Mouse (Mus musculus): ENCODE measurements at regions not wholly inside any gene's neighbourhood (a gene's known extent, or its start where the extent isn't known, plus 50 kb on each side); places are given as distances from the start of the nearest gene placed in this dataset.

DNA sequence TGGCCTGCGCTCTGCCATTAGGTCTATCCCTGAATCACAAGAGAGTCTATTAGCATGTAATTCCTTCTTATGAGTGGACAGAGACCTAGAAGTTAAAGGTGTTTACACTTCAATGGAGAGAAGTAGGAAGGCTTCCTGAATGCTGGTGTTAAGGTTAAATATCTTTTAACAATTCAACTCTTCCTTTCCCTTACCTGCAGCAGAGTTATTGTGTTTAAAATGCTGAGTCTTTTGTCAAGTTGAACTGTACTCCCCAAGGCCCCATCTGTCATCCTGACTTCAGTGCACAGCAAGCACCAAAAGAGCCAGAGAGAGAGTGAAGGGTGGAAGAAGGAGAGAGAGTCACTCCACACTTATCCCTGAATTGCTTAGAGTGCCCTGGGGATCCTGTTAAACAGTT, 451.6 kb downstream of the Psat1 start:
- no peak for DNase-seq (ENCODE audit: low spot score in 2 of 2)

DNA sequence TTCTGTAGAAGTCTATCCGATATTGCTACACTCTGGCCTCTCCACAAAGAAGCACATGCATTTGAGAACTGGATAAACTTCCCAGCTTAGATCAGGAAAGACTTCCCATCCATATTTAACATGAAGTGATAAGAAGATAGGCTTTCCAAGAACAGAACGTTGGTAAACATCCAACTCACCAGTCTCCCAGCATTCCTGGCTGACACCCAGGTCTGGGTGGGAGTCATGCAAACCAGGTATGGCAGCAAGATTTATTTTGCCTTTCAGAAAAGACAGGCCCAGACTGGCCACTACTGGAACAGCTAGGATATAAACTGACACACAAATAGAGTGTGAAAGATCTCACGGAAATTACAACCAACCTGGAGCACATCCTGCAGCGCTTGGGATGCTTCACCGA, 459.6 kb downstream of the Psat1 start:
- no peak for DNase-seq (ENCODE audit: low spot score in 2 of 2)

DNA sequence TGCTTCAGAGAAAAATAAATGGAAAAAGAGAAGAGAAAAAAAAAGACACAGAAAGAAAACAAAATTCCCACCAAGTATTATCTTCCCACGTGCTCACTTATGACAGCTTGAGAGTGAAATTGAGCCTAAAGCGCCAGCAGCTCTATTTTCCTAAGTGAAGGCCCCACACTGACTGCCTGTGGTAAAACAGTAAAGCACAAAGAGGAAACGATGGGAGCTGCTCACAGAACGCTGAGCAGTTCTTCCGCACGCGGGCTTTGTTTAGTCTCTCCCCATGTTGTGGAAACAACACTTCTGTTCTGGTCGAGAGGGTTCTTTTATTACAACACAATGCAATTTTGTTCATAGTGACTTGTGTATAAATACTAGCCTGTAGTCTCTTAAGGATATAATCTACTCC, 465.5 kb downstream of the Psat1 start:
- no peak for DNase-seq (ENCODE audit: low spot score in 2 of 2)

DNA sequence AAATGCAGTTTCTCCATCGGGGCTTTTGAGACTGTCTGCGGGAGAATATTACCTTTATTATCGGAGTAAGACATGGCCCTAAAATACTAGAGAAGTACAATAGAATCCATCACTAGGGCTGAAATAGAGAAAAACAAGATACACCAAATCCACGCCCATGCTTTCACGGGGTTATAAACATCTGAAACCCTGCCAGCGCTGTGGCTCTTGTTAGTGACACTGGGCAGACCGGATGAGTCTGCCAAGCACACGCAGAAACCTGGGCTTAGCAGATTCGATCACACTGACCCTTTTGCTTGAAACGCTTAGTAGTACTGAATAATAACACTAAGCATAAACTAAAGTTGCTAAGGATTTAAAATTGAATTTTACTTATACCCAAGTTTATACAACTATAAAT, 477.6 kb downstream of the Psat1 start:
- DNase-seq (ENCODE audit: low spot score in 2 of 2) = no peak

GRCm38 (mm10) chr19:15466713-15467112, 480.4 kb downstream of the Psat1 start:
- no peak for DNase-seq (ENCODE audit: low spot score in 2 of 2)

- no peak for DNase-seq (ENCODE audit: low spot score in 2 of 2)
Measured at GRCm38 (mm10) chr19:15465063-15465760, 481.9 kb downstream of the Psat1 start.

GRCm38 (mm10) chr19:15457793-15458192, 489.3 kb downstream of the Psat1 start:
- DNase-seq (ENCODE audit: low spot score in 2 of 2) = no peak

DNA sequence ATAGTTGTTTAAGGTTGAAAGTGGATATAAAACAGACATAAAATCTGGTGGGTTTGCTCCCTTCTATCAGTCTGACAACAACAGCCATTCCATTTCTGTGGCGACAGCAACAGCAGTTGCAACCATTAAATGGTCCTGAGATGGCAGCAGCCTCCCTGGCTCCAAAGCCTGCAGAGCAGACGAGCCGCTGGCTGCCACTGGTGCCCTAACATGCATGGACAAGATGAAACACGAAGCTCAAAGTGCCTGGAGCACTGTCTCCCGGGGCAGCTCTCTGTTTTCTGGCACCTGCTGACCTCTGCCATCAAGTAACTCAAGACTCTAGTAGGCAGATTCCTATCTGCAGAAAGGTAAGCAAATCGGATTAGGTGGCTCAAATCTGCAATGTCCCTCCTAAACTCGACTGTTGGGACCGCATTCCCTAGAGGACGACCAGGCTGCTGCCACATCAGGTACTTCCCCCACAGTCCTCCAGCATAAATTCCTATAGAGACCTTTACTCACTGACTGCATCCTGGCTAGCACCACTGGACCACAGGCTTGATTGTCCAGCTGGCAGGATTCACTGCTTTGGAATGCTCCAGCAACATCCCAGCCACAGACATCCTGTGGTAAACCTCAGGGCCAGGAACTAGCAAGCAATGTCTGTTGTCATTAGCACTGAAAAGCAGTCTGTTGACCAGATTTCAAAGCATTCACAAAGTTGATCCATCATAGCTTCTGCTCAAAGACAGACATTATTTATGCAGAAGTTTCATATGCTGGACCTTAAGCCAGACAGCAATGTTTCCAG, 490.0 kb downstream of the Psat1 start:
- no peak for DNase-seq (ENCODE audit: low spot score in 2 of 2)

- no peak for DNase-seq (ENCODE audit: low spot score in 2 of 2)
Measured at GRCm38 (mm10) chr19:15448989-15449388, 498.1 kb downstream of the Psat1 start.

DNA sequence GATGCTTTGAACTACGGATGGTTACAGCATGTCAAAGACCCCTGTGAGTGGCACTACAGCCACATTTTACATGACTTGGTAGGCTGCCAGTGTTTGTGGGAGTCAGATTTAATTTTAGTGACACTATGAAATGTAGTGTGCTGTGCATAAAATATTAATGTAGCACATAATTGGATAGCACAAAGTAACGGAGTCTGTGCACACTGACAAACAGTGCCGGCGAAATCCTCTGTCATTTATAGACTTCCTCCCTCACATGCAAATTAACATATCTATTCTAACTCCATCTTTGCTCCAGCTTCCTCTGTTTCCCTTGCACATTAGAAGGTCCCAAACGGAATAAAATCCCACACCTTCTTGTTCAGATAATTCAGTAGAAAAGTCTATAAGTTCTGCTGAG, 515.3 kb downstream of the Psat1 start:
- DNase-seq (ENCODE audit: low spot score in 2 of 2) = no peak

GRCm38 (mm10) chr19:15421311-15421710, 525.8 kb downstream of the Psat1 start:
- no peak for DNase-seq (ENCODE audit: low spot score in 2 of 2)

DNA sequence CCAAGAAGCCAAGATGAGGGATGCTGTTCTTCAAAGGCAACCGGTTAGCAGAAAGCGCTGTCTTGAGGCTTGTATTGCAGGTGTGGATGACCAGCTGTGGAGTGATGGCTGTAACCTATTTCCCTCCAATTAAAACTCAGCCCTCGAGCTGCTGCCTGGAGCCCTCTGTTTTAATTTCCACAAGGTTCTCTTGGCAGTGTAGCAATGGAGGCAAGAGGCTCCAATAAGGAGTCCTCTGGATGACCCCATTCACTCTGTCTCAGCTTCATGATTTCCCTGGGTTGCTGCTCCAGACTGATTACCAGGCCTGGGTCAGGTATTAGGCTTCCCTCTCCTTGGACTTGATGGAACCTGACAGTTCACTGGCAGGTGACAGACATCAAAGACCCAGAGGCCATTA, 548.5 kb downstream of the Psat1 start:
- DNase-seq (ENCODE audit: low spot score in 2 of 2) = no peak

GRCm38 (mm10) chr19:15371682-15372081, 575.5 kb downstream of the Psat1 start:
- DNase-seq (ENCODE audit: low spot score in 2 of 2) = no peak

GRCm38 (mm10) chr19:15366951-15367350, 580.2 kb downstream of the Psat1 start:
- DNase-seq (ENCODE audit: low spot score in 2 of 2) = no peak

DNA sequence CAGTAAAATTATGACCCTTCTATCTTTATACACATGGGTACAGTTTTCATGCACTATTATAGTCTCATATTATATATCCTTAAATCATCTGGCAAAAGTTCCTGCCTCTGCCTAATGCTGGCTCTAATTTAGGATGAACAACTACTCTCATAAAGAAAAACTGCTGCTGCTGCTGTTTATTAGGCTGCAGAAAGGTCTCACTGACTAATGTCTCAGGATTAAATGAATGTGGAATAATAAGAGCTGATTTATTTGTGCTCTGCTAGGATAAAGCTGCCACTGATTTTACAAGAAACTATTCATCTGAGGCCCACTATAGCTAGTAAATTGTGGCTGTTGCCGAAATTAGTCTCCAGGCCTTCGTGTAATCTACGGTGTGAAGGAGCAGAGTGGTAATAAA, 590.0 kb downstream of the Psat1 start:
- no peak for DNase-seq (ENCODE audit: low spot score in 2 of 2)

- DNase-seq (ENCODE audit: low spot score in 2 of 2) = no peak
Measured at GRCm38 (mm10) chr19:15348356-15348755, 598.8 kb downstream of the Psat1 start.

DNA sequence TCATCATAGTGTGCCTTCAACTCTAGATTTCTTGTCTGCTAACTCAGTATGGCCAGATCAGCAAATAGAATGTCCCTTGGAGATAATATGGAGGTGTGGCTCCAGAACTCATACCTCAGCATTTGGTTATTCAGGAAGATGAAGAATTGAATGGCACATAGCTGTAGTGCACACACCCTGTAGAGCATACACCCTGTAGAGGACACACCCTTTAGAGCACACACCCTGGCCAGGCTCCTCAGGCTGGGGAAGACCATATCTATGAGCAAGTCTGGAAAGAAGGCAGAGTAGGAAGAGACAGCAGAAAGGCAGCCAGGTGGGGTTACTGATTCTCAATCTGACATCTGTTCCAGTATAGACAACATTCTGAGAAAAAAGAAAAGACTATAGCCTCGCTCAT, 604.9 kb downstream of the Psat1 start:
- DNase-seq (ENCODE audit: low spot score in 2 of 2) = no peak

DNA sequence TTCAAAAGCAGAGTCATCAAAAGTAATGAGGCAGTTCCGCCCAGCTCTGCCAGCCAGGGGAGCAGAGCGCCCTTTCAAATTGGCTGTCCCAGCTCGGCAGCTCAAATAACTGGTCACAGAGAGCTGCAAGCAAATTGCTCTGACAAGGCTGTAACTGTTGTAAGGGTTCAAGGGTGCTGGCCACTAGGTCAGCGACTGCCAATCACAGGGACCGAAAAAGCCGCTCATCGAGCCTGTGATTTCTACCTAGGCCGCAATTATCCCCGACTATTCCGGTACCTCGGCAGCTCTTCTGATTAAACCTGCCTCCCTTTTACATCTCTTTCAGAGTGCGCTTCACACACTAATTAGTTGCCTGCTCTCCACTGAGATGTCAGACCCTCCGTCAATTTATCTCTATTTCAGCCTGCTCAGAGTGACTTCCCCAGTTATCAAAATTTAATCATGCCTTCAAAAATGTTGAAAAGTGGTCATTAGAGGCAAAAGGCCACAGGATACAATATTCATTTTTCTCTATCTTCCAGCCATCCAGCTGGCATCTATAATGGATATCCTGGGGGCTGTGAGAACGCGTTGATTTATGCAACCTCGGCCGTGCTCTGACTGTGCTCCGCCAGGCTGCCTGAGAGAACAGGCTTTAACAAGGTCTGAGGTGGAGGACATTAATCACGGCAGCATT, 606.7 kb downstream of the Psat1 start:
- no peak for DNase-seq (ENCODE audit: low spot score in 2 of 2)

DNA sequence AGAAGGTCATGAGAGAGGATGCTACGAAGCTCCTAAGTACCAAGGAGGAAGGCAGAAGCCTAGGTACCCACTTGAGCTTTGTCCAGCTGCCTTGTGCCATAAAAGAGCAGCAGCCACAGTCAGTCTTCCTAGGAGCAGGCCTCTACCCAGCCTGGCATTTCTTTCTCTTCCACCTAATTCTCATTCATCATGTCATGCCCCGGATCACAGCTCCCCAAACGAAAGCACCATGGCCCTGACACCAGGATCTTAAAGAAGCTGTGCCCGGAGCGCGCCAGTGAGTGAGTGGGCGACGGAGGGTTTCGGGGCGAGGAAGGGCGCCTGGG, 607.2 kb downstream of the Psat1 start:
- peak in 1 of 2 experiments; percentile 5 for DNase-seq (ENCODE audit: low spot score in 2 of 2)

- DNase-seq (ENCODE audit: low spot score in 2 of 2) = no peak
Measured at GRCm38 (mm10) chr19:15330155-15330554, 617.0 kb downstream of the Psat1 start.

DNA sequence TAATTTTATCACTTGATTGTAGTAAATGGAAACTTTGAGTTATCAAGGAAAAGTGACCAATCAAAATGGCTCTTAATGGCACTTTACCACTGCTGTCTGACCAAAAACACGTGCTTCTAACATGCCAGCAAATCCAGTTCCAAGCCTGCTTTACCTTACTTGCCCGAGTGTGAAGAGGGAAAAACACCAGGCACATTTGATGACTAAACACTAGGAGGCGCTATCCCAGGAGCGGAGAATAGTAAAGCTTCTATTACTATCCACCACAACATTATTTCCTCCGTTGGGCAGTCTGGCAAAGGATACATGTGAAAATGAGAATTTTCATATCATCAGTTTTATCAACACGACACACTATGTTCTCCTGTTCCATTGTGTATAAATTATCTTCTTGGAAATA, 647.7 kb downstream of the Psat1 start:
- peak in 1 of 2 experiments; percentile 10 for DNase-seq (ENCODE audit: low spot score in 2 of 2)

DNA sequence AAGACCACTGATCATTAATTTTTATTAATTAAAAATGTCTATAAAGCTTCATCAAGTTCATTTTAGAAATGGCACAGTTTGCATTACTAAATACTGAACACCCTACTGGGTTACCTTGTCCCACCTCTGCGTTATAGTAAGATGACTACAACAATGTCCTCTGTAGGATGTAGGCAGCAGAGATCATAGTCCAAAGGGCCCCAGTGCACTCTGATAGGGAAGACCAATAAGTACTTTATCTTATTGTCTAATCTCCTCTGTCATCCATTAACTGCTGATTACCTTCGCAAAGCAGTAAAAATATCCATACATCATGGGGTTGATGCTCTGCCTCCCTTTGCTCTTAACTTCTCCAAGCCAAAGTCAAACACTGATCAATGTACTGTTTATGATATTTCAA, 662.1 kb downstream of the Psat1 start:
- no peak for DNase-seq (ENCODE audit: low spot score in 2 of 2)

Data from adrenal gland, adult 18-20 months (tissue).